Mouse (Mus musculus) stomach, embryonic 14.5 days (tissue): ENCODE data around the gene Prdm12. TPM values are rescaled to one million over a fixed set of nuclear protein-coding genes. Genes with fewer than 3 reads are reported as not detected.
A peak's percentile ranks its signal among the peaks of the same experiment; 100 is the strongest.

Experiments used
- ATAC-seq: fragments of 200-750 bp; cut with Nextera tagmentation; 2 replicates; pipeline ENCODE4 v1.8.0; 2017; ENCODE audit warnings: low read depth, moderate TSS enrichment; ENCODE audit not compliant: insufficient number of reproducible peaks, insufficient read depth, low FRiP score
- H3K27ac ChIP-seq: fragments of 300-500 bp; sonication (generic); 2 replicates; pipeline ENCODE4 v1.5.1; 2014; ENCODE audit warnings: mild to moderate bottlenecking, low read length, moderate library complexity, mixed read lengths
- H3K27me3 ChIP-seq: fragments of 300-500 bp; sonication (generic); 2 replicates; pipeline ENCODE4 v1.6.1; 2014; ENCODE audit warnings: low read length, control low read depth, mixed read lengths; ENCODE audit not compliant: control insufficient read depth, insufficient read depth
- H3K36me3 ChIP-seq: fragments of 300-500 bp; sonication (generic); 2 replicates; pipeline ENCODE4 v1.6.1; 2014; ENCODE audit warnings: mild to moderate bottlenecking, control low read depth, low read length, moderate library complexity, mixed read lengths; ENCODE audit not compliant: control insufficient read depth, insufficient read depth
- H3K4me1 ChIP-seq: fragments of 300-500 bp; sonication (generic); 2 replicates; pipeline ENCODE4 v1.6.1; 2014; ENCODE audit warnings: low read length, control low read depth, mixed read lengths; ENCODE audit not compliant: control insufficient read depth, insufficient read depth
- H3K4me2 ChIP-seq: fragments of 300-500 bp; sonication (generic); replicated peaks from 2 replicates; pipeline ENCODE4 v1.6.1; 2014; ENCODE audit warnings: low read depth, low read length, control low read depth
- H3K4me3 ChIP-seq: fragments of 300-500 bp; sonication (generic); 2 replicates; pipeline ENCODE4 v1.5.1; 2014; ENCODE audit warnings: low read depth, low read length, control low read depth
- H3K9ac ChIP-seq: fragments of 300-500 bp; sonication (generic); replicated peaks from 2 replicates; pipeline ENCODE4 v1.6.1; 2014; ENCODE audit warnings: low read depth, mild to moderate bottlenecking, control low read depth, low read length, moderate library complexity, mixed read lengths
- H3K9me3 ChIP-seq: fragments of 300-500 bp; sonication (generic); 2 replicates; pipeline ENCODE4 v1.6.1; 2016; ENCODE audit warnings: low read depth, low read length, control low read depth; ENCODE audit not compliant: control insufficient read depth
- WGBS: fragments of 180-500 bp; shearing (Covaris S2); extraction: QIAGEN DNeasy Blood & Tissue Kit; methylation state at CpG from one replicate; pipeline ENCODE4 v1.1.7; 2014; 5-methylcytosine and 5-hydroxymethylcytosine counted together
- polyA plus RNA-seq: library from polyadenylated mRNA; unstranded; fragments of >200 nt; fragmentation: Nextera tagmentation; extraction: Ambion mirVana; gene quantifications from 2 replicates; pipeline ENCODE4 v1.2.1, GENCODE M21; 2014

Prdm12 gene
- polyA plus RNA-seq, 1 experiment from 2014 or later: not detected

DNA sequence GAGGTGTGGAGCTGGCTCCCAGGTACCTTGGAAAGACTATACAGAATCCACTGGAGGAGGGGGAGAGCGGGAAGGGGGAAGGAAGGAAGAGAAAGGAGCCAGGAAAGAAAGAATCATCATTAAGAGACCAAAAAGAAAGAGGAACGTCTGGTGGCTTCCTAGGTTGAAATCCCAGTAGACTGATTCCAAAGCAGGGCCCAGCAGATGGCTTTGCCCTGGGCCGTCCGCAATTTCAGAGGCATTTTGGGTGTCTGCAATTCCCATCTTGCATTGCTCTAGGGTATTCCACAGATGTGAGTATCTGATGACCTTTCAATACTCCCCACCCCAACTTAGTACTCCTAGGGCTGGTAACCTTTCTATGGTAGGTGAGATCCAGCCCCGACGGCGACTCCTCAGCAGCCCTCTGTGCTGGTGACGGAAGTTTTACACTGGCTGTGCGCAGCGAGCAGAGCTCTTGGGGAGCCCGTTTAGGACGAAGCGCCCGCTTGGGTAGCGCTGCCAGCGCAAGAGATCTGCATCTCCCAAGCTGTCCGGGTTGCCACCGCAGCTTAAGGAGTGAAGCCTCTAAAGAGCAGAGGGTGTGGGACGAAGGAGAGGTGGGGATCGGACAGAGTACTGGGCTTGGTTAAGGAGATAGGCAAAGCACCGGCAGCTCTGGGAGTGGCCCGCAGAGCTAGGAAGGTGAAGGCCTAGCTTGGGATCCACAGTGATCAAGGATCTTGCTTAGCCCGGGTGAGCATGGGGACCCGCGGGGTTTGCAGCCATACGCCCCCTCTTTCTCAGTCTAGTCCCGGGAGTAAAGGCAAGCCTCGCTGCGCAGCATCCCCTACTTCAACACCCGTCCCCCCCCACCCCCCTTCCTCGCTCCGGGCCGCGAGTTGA is 1.0 kb upstream of the Prdm12 start:
- Histone ChIP-seq H3K27me3 (peaks cover 89% of the 10 kb centered on the region), H3K27ac (no peak overlapping the region), H3K4me3 (no peak overlapping the region), H3K9me3 (no peaks in the 10 kb centered on the region), H3K9ac (no peak overlapping the region), H3K4me2 (no peak overlapping the region), H3K36me3 (no peaks in the 10 kb centered on the region), H3K4me1 (peaks cover 6% of the 10 kb centered on the region)
- no peak for ATAC-seq
- WGBS: 1% methylated on average over 33 of the region's 34 CpGs

DNA sequence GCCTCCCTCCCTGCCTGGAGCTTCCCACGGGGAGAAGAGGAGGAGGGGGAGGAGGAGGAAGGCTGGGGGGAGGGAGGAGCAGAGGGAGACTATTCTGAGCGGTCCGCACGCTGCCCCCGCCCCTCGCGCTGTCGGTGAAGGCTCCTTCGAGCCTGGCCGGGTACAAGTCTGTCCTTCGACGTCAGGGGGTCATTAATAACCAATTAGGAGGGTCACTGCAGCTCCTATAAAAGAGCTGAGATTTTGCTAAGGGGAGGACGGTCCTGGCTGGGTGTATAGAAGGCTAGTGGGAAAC is 424 bp upstream of the Prdm12 start:
- no peak overlapping the region for H3K9ac ChIP-seq
- H3K4me2 ChIP-seq: no peak overlapping the region
- H3K9me3 ChIP-seq: no peaks in the 10 kb centered on the region
- no peak for ATAC-seq
- H3K27me3 ChIP-seq: peaks cover 89% of the 10 kb centered on the region
- H3K36me3 ChIP-seq: no peaks in the 10 kb centered on the region
- no peak overlapping the region for H3K27ac ChIP-seq
- H3K4me3 ChIP-seq: no peak overlapping the region
- WGBS: under 1% methylated on average over 12 of the region's 13 CpGs
- H3K4me1 ChIP-seq: peaks cover 6% of the 10 kb centered on the region

DNA sequence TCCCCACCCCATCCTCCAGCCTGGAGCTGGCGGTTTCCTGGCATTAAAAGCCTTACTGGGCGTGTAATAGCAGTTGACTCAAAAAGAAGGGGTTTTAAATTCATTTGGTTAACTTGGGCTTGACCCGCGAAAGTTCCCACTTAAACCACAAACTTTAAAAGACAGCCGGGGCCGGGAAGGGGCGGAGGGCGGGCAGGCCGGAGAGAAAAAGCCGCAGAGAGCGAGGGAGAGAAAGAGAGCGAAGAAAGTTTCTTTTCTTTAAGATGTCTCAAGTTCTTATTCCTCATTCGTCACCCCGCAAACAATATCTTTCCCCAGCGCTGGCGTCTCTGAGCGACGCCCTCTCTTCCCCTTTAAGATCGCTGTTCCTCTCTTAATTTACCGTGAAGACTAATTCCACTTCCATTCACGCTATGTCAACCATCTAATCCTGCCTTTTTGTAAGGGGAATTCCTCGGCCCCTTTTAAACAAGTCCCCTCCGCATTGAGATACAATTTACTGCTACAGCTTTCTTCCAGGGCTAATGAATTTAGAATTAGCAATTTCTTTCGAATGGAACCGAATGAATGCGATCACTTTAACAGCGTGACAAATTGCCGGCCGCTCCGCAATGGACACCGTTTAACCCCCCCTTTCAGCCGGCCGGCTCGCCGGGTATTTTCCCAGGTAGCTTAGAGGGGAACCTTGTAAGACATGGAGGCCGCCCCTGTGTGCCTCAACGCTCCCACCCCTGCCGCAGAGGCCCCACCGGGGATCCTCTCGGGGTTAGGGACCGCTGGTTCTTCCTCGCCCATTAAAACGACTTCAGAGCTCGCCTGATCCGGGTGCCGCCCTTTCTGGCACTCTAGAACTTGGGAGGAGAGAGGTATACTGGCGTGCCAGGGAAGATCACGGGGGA is 1.0 kb downstream of the Prdm12 start:
- no peak for ATAC-seq
- Histone ChIP-seq H3K4me3 (no peak overlapping the region; the same call in 1 of the 2 replicates), H3K9me3 (no peaks in the 10 kb centered on the region), H3K36me3 (no peaks in the 10 kb centered on the region), H3K27ac (no peak overlapping the region), H3K9ac (no peak overlapping the region), H3K4me1 (peaks cover under 1% of the 10 kb centered on the region), H3K27me3 (peaks cover 82% of the 10 kb centered on the region), H3K4me2 (no peak overlapping the region)
- under 1% methylated on average over 48 of the region's 48 CpGs for WGBS

DNA sequence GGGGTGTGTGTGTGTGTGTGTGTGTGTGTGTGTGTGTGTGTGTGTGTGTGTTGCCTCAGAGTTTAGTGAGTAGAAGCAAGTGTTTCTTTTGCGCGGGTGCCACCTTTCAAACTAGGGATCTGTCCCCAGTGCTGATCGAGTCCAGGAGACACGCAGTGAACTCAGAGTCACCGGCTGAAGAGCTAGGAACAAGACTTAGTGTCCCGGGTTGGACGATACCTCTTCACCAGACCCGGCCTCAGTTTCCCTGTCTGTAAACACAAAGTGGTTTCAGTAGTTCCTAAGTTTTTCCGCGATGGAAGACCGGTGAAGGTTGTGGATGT is 1.6 kb downstream of the Prdm12 start:
- Histone ChIP-seq H3K4me1 (no peaks in the 10 kb centered on the region; the same call in 1 of the 2 replicates), H3K9ac (no peak overlapping the region), H3K27me3 (peaks cover 79% of the 10 kb centered on the region), H3K4me3 (no peak overlapping the region), H3K27ac (no peak overlapping the region), H3K9me3 (no peaks in the 10 kb centered on the region), H3K36me3 (no peaks in the 10 kb centered on the region), H3K4me2 (no peak overlapping the region)
- ATAC-seq: no peak
- 1% methylated on average over 11 of the region's 11 CpGs for WGBS

DNA sequence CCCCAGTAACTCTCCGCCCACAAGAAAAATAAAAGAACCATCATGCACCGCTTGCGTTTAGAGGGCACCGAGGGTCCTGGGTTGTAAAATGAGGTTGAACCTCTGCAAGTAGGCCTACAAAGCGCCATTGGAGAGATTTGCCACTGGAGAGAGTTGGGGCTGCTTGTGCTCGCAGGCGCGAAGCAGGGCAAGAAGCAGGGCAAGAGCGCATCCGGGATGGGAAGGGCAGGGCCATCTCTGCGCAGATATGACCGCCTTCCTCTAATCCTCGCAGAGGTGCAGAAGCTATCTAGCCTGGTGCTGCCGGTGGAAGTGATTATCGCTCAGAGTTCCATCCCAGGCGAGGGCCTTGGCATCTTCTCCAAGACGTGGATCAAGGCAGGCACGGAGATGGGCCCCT is 2.1 kb downstream of the Prdm12 start:
- H3K4me1 ChIP-seq: no peaks in the 10 kb centered on the region; the same call in 1 of the 2 replicates
- no peak overlapping the region for H3K9ac ChIP-seq
- H3K4me2 ChIP-seq: no peak overlapping the region
- WGBS: 5% methylated on average over 18 of the region's 18 CpGs
- peaks cover 76% of the 10 kb centered on the region for H3K27me3 ChIP-seq
- H3K4me3 ChIP-seq: no peak overlapping the region
- no peak overlapping the region for H3K27ac ChIP-seq
- ATAC-seq: no peak
- no peaks in the 10 kb centered on the region for H3K9me3 ChIP-seq
- no peaks in the 10 kb centered on the region for H3K36me3 ChIP-seq

DNA sequence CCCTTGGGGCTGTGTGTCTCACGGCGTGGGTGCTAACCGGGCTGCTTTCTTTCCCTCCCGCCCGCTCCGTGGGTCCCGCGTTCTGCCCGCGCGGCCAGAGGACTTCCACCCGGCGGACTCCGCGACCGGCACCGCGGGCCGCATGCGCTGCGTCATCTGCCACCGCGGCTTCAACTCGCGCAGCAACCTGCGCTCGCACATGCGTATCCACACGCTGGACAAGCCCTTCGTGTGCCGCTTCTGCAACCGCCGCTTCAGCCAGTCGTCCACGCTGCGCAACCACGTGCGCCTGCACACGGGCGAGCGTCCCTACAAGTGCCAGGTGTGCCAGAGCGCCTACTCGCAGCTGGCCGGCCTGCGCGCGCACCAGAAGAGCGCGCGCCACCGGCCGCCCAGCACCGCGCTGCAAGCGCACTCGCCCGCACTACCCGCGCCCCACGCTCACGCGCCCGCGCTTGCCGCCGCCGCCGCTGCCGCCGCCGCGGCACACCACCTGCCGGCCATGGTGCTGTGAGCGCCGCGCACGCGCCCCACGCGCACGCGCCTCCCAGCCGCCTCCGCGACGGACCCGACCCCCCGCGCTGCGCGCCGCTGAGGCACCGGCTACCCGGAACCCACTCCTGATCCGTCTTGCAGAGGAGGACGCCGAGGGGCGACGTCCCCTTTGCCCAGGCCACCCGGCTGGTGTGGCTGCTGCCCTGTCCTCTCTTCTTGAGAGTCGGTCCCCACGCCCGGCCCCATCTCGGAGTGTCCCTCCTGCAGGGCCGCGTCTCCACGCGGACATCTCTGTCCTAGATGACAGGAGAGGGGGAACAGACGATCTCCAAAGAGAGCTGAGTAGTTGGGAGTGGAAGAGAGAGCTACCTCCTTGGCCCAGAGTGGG is 14.4 kb downstream of the Prdm12 start:
- no peaks in the 10 kb centered on the region for H3K9me3 ChIP-seq
- H3K4me2 ChIP-seq: peak overlapping the region; percentile 100
- WGBS: under 1% methylated on average over 106 of the region's 109 CpGs
- peak overlapping the region; percentile 41 for H3K4me3 ChIP-seq
- peak overlapping the region; percentile 21; the same call in 1 of the 2 replicates for H3K9ac ChIP-seq
- no peaks in the 10 kb centered on the region for H3K36me3 ChIP-seq
- H3K4me1 ChIP-seq: peaks cover 6% of the 10 kb centered on the region; the same call in 1 of the 2 replicates
- peak; percentile 39; the same call in 1 of the 2 replicates for ATAC-seq
- H3K27ac ChIP-seq: no peak overlapping the region
- H3K27me3 ChIP-seq: peaks cover 45% of the 10 kb centered on the region

DNA sequence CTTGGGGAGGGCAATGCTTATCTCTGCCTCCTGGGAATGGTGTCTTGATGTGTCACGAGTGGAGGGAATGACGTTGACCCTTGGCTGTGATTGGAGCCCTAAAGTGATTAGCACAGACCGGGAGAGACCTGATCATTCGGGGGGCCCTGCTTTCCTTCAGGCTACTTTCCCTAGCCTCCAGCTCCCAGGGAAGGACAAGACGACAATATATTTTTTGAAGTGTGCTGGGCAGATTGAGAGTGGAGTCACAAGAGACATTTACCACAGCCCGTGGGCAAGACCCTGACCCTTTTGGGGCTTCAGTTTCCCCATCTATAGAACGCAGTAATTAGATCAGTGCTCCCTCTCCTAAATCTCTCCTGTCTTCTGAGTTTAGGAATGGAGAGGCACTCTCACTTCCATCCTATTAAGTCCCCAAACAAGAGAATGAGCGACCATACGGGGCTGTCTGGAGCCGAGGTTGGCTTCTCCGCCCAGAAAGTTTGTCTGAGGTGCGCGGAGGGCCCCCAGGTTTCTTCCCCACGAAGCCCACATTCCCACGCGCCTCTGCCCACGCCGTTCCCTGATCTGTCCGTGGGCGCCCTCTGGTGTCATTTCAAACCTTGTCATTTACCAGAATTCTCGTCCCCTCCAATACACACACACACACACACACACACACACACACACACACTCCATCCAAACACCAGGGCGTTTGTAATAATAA is 15.2 kb downstream of the Prdm12 start:
- WGBS: 6% methylated on average over 22 of the region's 22 CpGs
- peak overlapping the region; percentile 100 for H3K4me2 ChIP-seq
- H3K4me1 ChIP-seq: peaks cover 6% of the 10 kb centered on the region; the same call in 1 of the 2 replicates
- no peaks in the 10 kb centered on the region for H3K9me3 ChIP-seq
- H3K27ac ChIP-seq: no peak overlapping the region
- peak overlapping the region; percentile 41 for H3K4me3 ChIP-seq
- H3K36me3 ChIP-seq: no peaks in the 10 kb centered on the region
- H3K9ac ChIP-seq: peak overlapping the region; percentile 21; the same call in 1 of the 2 replicates
- ATAC-seq: no peak
- H3K27me3 ChIP-seq: peaks cover 39% of the 10 kb centered on the region
